Mouse (Mus musculus) heart, embryonic 16.5 days (tissue): ENCODE measurements around the gene Arhgef16. TPM values are rescaled to one million over a fixed set of nuclear protein-coding genes. Genes with fewer than 3 reads are reported as not detected.
A peak's percentile ranks its signal among the peaks of the same experiment; 100 is the strongest.

ENCODE experiments used
- ATAC-seq: fragments of 200-750 bp; cut with Nextera tagmentation; replicated peaks from 2 replicates; pipeline ENCODE4 v1.8.0; 2017; ENCODE audit warnings: moderate number of reproducible peaks; ENCODE audit not compliant: insufficient read depth, low FRiP score; ENCODE audit errors: extremely low read depth
- H3K27ac ChIP-seq: fragments of 300-500 bp; sonication (generic); 2 replicates; pipeline ENCODE4 v1.5.1; 2014; ENCODE audit warnings: mild to moderate bottlenecking, low read length, control low read depth, moderate library complexity
- H3K27me3 ChIP-seq: fragments of 300-500 bp; sonication (generic); 2 replicates; pipeline ENCODE4 v1.6.1; 2014; ENCODE audit warnings: low read length, mixed read lengths; ENCODE audit not compliant: control insufficient read depth, insufficient read depth
- H3K36me3 ChIP-seq: fragments of 300-500 bp; sonication (generic); 2 replicates; pipeline ENCODE4 v1.6.1; 2014; ENCODE audit not compliant: control insufficient read depth, insufficient read depth
- H3K4me1 ChIP-seq: fragments of 300-500 bp; sonication (generic); 2 replicates; pipeline ENCODE4 v1.6.1; 2014; ENCODE audit warnings: low read length, mixed read lengths; ENCODE audit not compliant: control insufficient read depth, insufficient read depth
- H3K4me2 ChIP-seq: fragments of 300-500 bp; sonication (generic); 2 replicates; pipeline ENCODE4 v1.6.1; 2014; ENCODE audit warnings: low read depth, mild to moderate bottlenecking, control low read depth, low read length
- H3K4me3 ChIP-seq: fragments of 300-500 bp; sonication (generic); 2 replicates; pipeline ENCODE4 v1.5.1; 2014; ENCODE audit warnings: mild to moderate bottlenecking, control low read depth, low read length
- H3K9ac ChIP-seq: fragments of 300-500 bp; sonication (generic); 2 replicates; pipeline ENCODE4 v1.6.1; 2014; ENCODE audit warnings: low read length, control low read depth
- H3K9me3 ChIP-seq: fragments of 300-500 bp; sonication (generic); replicated peaks from 2 replicates; pipeline ENCODE4 v1.6.1; 2016; ENCODE audit warnings: low read length; ENCODE audit not compliant: control insufficient read depth
- WGBS: fragments of 180-500 bp; shearing (Covaris S2); extraction: QIAGEN DNeasy Blood & Tissue Kit; methylation state at CpG from one replicate; pipeline ENCODE4 v1.1.7; 2014; 5-methylcytosine and 5-hydroxymethylcytosine counted together
- polyA plus RNA-seq: library from polyadenylated mRNA; unstranded; fragments of >200 nt; fragmentation: Nextera tagmentation; extraction: Ambion mirVana; gene quantifications from 2 replicates; pipeline ENCODE4 v1.2.1, GENCODE M21; 2015

Gene Arhgef16
- polyA plus RNA-seq, 1 experiment from 2014 or later, result 4.3 TPM

DNA sequence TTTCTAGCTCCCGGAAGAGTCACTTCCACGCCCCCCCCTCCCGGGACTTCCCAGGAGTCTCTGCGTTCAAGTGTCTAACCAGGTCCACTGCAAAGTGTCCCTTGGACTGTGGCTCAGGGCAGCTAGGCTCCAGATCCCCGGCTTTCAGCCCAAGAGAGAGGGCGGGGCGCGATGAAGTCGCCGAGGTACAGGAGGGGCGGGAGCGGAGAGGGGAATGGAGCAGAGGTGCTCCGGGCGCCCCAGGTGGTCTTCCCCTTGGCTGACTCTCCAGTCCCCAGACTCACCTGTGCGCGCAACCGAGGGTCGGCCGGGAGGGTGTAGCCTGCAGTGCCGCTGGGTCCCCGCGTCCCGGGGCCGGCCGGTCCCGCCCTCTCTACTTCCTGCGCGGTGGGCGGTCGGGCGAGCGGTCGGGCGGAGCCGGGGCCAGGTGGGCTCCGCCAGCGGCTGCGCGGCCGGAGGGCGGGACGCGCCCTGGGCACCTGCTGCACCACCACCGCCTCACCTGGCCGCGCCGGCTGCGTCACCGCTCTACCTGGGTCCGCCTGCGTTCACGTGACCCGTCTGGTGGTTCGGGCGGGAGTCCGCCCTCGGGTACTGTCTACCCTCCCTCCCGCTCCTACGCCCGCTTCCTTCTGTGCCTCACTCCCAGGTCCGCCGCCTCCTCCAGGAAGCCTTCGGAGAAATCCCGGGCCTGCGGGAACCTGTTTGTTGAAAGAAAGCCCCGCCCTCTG is 1.8 kb downstream of the Arhgef16 start:
- Histone ChIP-seq H3K9ac (peak overlapping the region; percentile 68), H3K4me2 (peak overlapping the region; percentile 94), H3K4me3 (peak overlapping the region; percentile 65), H3K9me3 (no peaks in the 10 kb centered on the region), H3K27me3 (peaks cover 26% of the 10 kb centered on the region), H3K36me3 (no peaks in the 10 kb centered on the region), H3K4me1 (peaks cover 7% of the 10 kb centered on the region; the same call in 1 of the 2 replicates), H3K27ac (no peak overlapping the region)
- ATAC-seq, result peak; percentile 30; the same call in 1 of the 2 replicates
- under 1% methylated on average over 65 of the region's 66 CpGs for WGBS

GRCm38 (mm10) chr4:154297761-154298160 is 3.7 kb downstream of the Arhgef16 start:
- peaks cover 23% of the 10 kb centered on the region for H3K4me1 ChIP-seq
- H3K4me2 ChIP-seq, result no peak overlapping the region
- whole genome bisulfite sequencing, result 34% methylated on average over 9 of the region's 9 CpGs
- no peak for ATAC-seq
- H3K36me3 ChIP-seq, result no peaks in the 10 kb centered on the region
- H3K9ac ChIP-seq, result no peak overlapping the region
- H3K27ac ChIP-seq, result no peak overlapping the region
- no peaks in the 10 kb centered on the region for H3K9me3 ChIP-seq
- no peak overlapping the region for H3K4me3 ChIP-seq
- peaks cover 26% of the 10 kb centered on the region for H3K27me3 ChIP-seq

DNA sequence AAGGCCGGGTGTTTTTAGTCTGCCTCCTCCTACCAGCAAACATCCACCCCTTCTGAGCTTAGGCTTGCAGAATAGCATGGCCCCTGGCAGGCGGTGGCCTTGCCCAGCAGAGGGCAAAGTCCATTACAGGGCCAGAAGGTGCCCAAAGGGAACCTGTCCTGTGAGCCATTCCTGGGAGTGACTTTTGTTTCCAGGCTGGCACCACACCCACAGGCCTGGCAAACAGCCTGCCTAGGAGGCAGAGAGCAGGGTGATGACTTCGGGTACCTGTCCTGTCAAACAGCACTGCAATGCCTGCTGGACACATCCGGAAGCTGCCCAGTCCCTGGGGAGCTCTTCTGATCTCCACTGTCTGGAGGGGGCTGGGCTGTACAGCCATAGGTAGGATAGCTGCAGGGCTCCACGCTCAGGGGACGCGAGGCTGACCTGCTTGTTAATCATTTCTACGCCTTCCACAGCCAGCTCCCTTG is 7.2 kb downstream of the Arhgef16 start:
- H3K27ac ChIP-seq, result peak overlapping the region; percentile 74
- H3K4me3 ChIP-seq, result no peak overlapping the region
- H3K36me3 ChIP-seq, result no peaks in the 10 kb centered on the region
- peaks cover 17% of the 10 kb centered on the region for H3K4me1 ChIP-seq
- H3K27me3 ChIP-seq, result peaks cover 11% of the 10 kb centered on the region
- H3K9ac ChIP-seq, result no peak overlapping the region; the same call in 1 of the 2 replicates
- WGBS, result 52% methylated on average over 8 of the region's 8 CpGs
- no peak overlapping the region for H3K4me2 ChIP-seq
- no peaks in the 10 kb centered on the region for H3K9me3 ChIP-seq
- no peak for ATAC-seq

DNA sequence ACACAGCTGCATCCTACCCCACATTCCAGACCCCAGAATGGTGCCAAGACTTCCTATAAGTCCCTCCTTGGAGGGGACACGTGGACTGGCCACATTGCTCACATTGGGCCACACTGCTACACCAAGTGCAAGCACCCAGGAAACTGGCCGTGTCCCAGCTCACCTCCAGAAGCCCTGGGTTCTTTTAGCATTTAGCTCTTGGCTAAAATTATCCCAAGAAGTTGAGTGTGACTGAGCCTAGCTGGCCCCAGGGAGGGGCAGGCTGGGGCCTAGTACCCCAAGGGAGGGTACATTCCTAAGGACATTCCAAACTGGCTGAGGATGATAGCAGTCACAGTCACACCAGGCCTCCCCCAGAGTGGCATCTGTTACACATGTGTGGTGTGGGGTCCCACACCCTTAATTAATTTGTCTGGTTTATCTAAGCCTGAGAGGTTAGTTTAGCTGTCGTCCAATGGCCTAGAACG is 7.7 kb downstream of the Arhgef16 start:
- Histone ChIP-seq H3K4me1 (peaks cover 17% of the 10 kb centered on the region), H3K27ac (peak overlapping the region; percentile 74), H3K27me3 (peaks cover 5% of the 10 kb centered on the region), H3K36me3 (no peaks in the 10 kb centered on the region), H3K4me3 (no peak overlapping the region), H3K9ac (peak overlapping the region; percentile 21; the same call in 1 of the 2 replicates), H3K9me3 (no peaks in the 10 kb centered on the region), H3K4me2 (0 out of 2 replicates have a peak overlapping the region, but pooled peaks have one; percentile 12)
- 23% methylated on average over 4 of the region's 4 CpGs for WGBS
- ATAC-seq, result no peak; the same call in 1 of the 2 replicates

- no peak overlapping the region for H3K9ac ChIP-seq
- H3K4me2 ChIP-seq, result no peak overlapping the region
- WGBS, result 52% methylated on average over 7 of the region's 7 CpGs
- H3K4me3 ChIP-seq, result no peak overlapping the region
- no peaks in the 10 kb centered on the region for H3K27me3 ChIP-seq
- no peaks in the 10 kb centered on the region for H3K36me3 ChIP-seq
- H3K27ac ChIP-seq, result no peak overlapping the region
- no peaks in the 10 kb centered on the region for H3K4me1 ChIP-seq
- H3K9me3 ChIP-seq, result no peaks in the 10 kb centered on the region
- ATAC-seq, result no peak
These were observed 17.8 kb downstream of the Arhgef16 start for GRCm38 (mm10) chr4:154283671-154284070.

- Histone ChIP-seq H3K9me3 (no peaks in the 10 kb centered on the region), H3K9ac (no peak overlapping the region), H3K4me2 (no peak overlapping the region), H3K27ac (no peak overlapping the region), H3K4me1 (no peaks in the 10 kb centered on the region), H3K36me3 (no peaks in the 10 kb centered on the region), H3K27me3 (no peaks in the 10 kb centered on the region), H3K4me3 (no peak overlapping the region)
- ATAC-seq, result no peak
- 62% methylated on average over 9 of the region's 9 CpGs for WGBS
These were observed 22.0 kb downstream of the Arhgef16 start for GRCm38 (mm10) chr4:154279481-154279880.

DNA sequence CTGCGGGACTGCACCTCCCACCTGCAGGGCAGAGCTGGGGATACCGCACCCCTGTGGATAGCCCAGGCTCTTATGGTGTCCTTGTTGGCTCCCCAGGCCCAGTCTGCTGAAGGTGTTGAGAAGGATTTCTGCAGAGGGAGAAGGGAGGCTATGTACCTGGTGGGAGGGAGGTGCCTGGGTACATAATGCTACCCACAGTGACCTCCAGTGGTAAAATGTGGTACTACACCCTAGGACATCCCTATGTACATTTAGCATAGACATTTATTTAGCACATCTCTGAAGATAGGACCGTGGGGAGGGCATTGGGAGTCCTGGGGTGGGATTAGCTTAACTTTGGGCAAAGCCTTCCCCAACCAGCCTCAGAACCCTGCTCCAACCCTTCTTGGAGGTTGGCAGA is 28.5 kb downstream of the Arhgef16 start:
- WGBS, result 47% methylated on average over 3 of the region's 3 CpGs

GRCm38 (mm10) chr4:154269520-154269919 is 32.0 kb downstream of the Arhgef16 start:
- WGBS, result 42% methylated on average over 10 of the region's 10 CpGs
- Histone ChIP-seq H3K27ac (no peak overlapping the region), H3K4me3 (no peak overlapping the region), H3K4me1 (no peaks in the 10 kb centered on the region), H3K9ac (no peak overlapping the region), H3K4me2 (no peak overlapping the region), H3K27me3 (no peaks in the 10 kb centered on the region), H3K9me3 (no peaks in the 10 kb centered on the region), H3K36me3 (no peaks in the 10 kb centered on the region)
- peak; percentile 37 for ATAC-seq

More for the DNA sequence above, 28.5 kb downstream of the Arhgef16 start:
- no peak overlapping the region for H3K4me2 ChIP-seq
- no peak overlapping the region for H3K27ac ChIP-seq
- H3K4me1 ChIP-seq, result no peaks in the 10 kb centered on the region
- H3K27me3 ChIP-seq, result no peaks in the 10 kb centered on the region
- no peak for ATAC-seq
- H3K9me3 ChIP-seq, result no peaks in the 10 kb centered on the region
- no peak overlapping the region for H3K4me3 ChIP-seq
- no peaks in the 10 kb centered on the region for H3K36me3 ChIP-seq
- H3K9ac ChIP-seq, result no peak overlapping the region

DNA sequence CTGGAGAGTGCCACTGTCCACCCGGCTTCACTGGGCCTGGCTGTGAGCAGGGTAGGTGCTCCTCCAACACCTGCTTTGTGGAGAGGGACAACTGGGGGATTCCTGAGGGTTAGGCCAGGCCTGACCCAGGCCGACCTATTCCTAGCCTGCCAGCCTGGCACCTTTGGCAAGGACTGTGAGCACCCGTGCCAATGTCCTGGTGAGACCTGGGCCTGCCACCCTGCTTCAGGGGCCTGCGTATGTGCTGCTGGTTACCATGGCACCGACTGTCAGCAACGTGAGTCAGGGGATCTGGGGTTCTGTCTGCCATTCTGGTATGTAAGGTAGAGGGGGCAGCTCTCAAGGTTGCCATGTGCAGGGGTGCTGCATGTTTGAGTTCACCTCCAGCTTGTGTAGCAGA is 34.0 kb downstream of the Arhgef16 start:
- Histone ChIP-seq H3K9ac (no peak overlapping the region), H3K27ac (no peak overlapping the region), H3K4me3 (no peak overlapping the region), H3K4me1 (no peaks in the 10 kb centered on the region), H3K27me3 (no peaks in the 10 kb centered on the region), H3K4me2 (no peak overlapping the region), H3K36me3 (no peaks in the 10 kb centered on the region), H3K9me3 (no peaks in the 10 kb centered on the region)
- 78% methylated on average over 6 of the region's 6 CpGs for WGBS
- no peak for ATAC-seq
